Mouse (Mus musculus) neural tube, embryonic 10.5 days (tissue): Measurements from ENCODE around the gene Capza1.
"Not testable (repeated sequence)": the region's sequence is repeated elsewhere in the genome, so short reads cannot be mapped to it uniquely, and the experiment has no call there.

Source experiments
- DNase-seq: peaks from one replicate; pipeline ENCODE4 v3.0.0-alpha.2; 2017; ENCODE audit warnings: low spot score; ENCODE audit errors: extremely low spot score

Gene Capza1

GRCm38 (mm10) chr3:104863786-104864650 lies at the start of gene Capza1, which contains the start of gene St7l:
Gene Capza1 (minus strand): TSS chr3:104864505.
Gene St7l (plus strand): TSS chr3:104864005.
- DNase-seq: no peak

DNA sequence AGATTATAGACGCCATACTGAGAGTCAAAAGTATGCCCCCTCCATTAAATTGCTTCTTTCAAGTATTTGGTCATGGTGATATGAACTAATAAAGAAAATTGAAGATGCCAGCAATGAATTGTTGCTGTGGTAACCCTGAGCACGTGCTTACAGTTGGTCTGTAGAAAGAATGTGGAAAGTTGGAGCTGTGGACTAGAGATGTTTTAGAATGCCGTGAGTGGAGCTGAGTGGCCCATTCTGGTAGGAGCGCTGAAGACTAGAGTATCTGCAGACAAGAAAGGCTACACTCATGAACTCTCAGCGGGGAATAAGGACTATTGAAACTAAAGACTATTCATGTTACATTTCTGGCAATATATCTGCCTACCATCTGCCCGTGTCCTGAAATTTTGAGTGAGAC lies 44.9 kb upstream of the Capza1 start:
- DNase-seq: no peak

DNA sequence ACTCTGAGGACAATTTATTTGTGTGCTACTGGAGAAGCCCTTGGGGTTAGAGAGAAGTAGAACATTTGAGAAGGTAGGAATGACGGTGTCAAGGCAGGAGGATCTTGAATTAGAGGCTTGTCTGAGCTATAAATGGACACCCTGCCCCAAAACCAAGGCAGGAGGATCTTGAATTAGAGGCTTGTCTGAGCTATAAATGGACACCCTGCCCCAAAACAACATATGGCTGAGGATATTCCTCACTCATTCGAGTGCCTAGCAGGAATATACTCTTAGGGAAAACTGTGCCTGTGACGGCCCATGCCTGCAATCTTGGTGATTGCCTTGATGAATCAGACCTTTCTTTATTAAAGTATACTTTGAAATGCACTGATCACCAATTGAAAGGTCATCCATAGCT lies 41.7 kb upstream of the Capza1 start:
- no peak for DNase-seq

GRCm38 (mm10) chr3:104905389-104905788 lies 41.1 kb upstream of the Capza1 start:
- no peak for DNase-seq

DNA sequence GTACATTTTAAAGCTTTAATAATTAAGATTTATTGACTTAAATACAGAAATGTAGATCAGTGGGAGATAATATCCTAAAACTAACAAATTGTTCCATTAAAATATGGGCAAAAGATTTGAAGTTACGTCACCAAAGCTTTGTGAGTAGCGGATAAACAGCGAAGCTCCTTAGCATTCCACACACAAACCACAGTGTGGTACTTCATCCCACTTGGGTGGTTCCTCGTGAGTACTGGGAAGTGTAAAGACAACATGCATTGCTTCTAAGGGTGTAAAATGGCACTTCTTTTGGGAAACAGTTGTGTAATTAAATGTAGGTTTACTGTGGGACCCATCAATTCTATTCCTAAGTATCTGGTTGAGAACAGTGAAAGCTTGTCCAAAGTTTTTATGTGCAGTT lies 36.8 kb upstream of the Capza1 start:
- DNase-seq: no peak

DNA sequence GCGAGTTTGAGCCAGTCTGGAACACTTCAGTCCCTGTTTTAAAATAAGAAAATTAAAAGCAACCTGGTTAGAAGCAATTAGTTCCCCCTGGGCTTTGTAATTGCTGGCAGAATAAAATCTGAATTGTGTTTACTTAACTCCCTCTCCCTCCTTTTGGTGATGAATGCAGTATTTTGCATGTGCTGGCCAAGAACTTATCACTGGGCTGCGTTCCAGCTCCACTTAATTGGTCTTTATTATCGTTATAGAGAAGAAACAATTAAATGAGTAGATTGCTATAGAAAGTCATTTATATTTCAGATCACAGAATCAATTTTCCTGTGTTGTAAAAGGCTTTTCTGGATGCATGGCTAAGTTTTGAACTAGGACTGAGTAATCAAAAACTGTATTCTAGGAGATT lies 31.8 kb upstream of the Capza1 start:
- no peak for DNase-seq

DNA sequence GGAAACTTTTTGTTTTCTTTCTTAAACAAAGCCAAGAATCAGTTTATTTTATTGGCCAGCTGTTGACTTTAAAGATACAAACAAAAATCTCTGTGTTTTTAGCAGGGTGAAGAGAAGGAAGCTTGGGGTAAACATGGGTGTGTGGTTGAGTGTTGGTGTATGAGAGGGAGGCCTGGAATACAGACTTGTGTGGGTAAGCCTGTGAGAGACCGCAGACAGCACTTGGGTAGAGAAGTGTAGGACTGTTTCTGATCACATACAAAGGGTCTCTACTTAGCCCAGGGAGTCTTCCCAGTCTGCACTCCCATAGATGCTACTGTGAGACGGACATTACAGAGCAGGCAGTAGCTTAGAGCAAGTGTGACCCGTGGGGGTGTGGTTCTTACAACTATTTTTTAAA lies 24.3 kb upstream of the Capza1 start:
- DNase-seq: no peak

DNA sequence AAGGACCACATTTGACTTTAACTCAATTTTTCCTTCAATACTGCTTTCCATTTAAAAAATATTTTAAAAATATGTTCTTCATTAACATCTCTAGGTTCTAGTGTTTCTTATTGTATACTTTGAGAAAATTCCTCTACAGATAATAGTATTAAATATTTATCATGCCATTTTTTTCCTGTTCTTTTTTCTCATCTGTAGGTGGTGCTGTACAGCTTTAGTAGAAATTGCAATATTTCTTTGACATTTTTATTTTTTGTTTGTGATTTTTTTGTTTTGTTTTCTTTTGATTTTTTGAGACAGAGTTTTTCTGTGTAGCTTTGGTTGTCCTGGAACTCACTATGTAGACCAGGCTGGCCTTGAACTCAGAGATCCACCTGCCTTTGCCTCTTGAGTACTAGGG lies 5.3 kb upstream of the Capza1 start:
- no peak for DNase-seq

DNA sequence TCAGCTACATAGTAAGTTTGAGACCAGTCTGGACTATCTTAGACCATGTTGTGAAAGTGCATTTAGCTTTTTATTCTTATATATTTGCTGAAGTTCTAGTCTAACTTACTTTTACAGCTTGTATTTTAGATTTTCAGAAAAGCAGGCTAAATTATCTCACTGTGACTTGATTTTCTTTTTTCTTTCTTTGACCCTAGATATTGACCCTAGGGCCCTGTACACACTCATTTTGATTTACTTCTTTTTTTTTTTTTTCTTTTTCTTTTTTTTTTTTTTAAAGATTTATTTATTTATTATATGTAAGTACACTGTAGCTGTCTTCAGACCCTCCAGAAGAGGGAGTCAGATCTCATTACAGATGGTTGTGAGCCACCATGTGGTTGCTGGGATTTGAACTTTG lies 2.4 kb upstream of the Capza1 start:
- DNase-seq: not testable (repeated sequence)

GRCm38 (mm10) chr3:104865341-104865788 lies 1.1 kb upstream of the Capza1 start:
- DNase-seq: no peak

- DNase-seq: peak; percentile 90
These were observed 491 bp upstream of the Capza1 start for GRCm38 (mm10) chr3:104864651-104865340.

- DNase-seq: no peak
These were observed 5.7 kb downstream of the Capza1 start for GRCm38 (mm10) chr3:104858560-104858959.

GRCm38 (mm10) chr3:104856106-104856505 lies 8.2 kb downstream of the Capza1 start:
- no peak for DNase-seq

DNA sequence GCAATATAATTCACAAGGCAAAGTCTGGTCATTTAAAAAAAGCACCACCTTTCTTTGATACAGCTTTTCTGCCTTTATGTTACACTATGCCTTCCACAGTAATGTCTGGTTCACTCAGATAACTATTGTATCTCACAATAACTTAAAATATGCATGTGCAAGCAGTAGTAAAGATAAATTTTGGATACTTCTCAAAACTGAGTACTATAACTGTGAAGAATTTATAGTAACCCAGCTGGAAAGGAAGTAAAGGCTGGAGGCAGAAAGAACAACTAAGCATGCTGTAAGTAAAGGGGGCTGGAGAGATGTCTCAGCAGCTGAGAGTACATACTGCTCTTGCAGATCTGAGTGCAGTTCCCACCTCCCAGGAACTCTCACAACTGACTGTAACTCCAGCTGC lies 9.4 kb downstream of the Capza1 start:
- no peak for DNase-seq

GRCm38 (mm10) chr3:104854465-104854864 lies 9.8 kb downstream of the Capza1 start:
- DNase-seq: no peak

- no peak for DNase-seq
These were observed 17.7 kb downstream of the Capza1 start for GRCm38 (mm10) chr3:104846601-104847000.

GRCm38 (mm10) chr3:104841049-104841448 lies 23.3 kb downstream of the Capza1 start:
- no peak for DNase-seq

DNA sequence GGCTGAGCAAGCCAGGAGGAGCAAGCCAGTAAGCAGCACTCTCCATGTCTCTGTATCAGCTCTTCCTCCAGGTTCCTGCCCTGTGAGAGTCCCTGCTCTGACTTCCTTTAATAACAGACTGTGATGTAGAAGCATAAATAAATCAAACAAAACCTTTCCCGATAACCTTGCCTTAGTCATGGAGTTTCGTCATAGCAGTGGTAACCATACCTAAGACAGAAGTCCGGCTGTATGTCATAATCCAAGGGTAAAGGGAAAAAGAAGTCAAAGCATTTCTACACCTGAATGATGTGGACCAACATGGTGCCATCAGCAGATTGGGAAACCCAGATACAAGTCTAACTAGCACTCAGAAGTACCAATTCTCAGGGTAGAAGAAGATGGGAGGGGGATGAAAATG lies 28.5 kb downstream of the Capza1 start:
- DNase-seq: no peak

DNA sequence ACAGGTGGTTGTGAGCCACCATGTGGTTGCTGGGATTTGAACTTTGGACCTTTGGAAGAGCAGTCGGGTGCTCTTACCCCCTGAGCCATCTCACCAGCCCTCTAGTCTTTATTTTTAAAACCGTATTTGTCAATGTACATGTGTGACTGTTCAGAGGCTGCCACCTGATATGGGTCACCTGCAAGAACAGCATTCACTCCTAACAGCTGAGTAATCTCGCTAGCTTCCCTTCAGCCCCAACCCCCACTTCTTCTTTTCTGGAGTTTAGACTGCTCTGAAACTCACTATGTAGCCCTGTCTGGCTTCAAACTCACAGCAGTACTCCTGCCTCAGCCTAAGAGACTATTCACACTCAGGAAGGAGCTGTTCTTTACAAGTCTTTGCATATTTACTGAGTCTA lies 41.9 kb downstream of the Capza1 start:
- no peak for DNase-seq

DNA sequence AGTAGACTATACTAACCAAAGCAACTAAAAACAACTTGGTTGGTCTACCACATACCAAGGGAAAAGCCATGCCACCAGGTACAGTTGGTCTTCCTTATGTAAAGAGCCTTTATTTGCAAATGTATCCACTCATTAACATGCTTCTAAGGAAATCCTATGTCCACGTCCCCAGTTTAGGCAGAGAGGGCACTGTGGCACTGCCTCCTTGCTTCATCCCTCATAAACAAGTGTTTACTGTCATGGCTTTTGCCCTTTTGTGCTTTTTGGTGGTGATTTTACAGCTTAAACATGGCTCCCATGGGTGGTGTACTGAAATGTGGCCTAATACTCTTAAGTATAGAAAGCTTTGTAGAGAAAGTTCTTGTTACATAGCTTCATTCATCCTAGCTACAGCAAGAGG lies 43.9 kb downstream of the Capza1 start:
- no peak for DNase-seq

GRCm38 (mm10) chr3:104818749-104819134 lies 45.6 kb downstream of the Capza1 start:
- DNase-seq: no peak

- DNase-seq: peak; percentile 82
These were observed 46.1 kb downstream of the Capza1 start, which contains the start of gene Mov10 for GRCm38 (mm10) chr3:104817991-104818748. Gene Mov10 (minus strand): TSS chr3:104818563.
